Mouse (Mus musculus) gastrocnemius, adult 2 months (tissue): ENCODE data around the gene Abcc1. TPM values are rescaled to one million over a fixed set of nuclear protein-coding genes. Genes with fewer than 3 reads are reported as not detected.
A peak's percentile ranks its signal among the peaks of the same experiment; 100 is the strongest.

ENCODE experiments used
- DNase-seq: peaks from one replicate; pipeline ENCODE4 v3.0.0; 2022
- H3K27ac ChIP-seq: fragments of 200-600 bp; 2 replicates; pipeline ENCODE4 v1.8.1; 2022; ENCODE audit warnings: mild to moderate bottlenecking
- H3K4me3 ChIP-seq: fragments of 200-600 bp; 2 replicates; pipeline ENCODE4 v1.8.1; 2022; ENCODE audit warnings: mild to moderate bottlenecking, moderate library complexity
- CTCF ChIP-seq: fragments of 200-600 bp; IDR thresholded peaks from 2 replicates; pipeline ENCODE4 v1.8.1; 2022; ENCODE audit warnings: antibody characterized with exemption, mild to moderate bottlenecking, moderate library complexity
- intact Hi-C: fragments of 180-260 bp; cut with DNase I; formaldehyde crosslinking; loops from one replicate; pipeline ENCODE4 v1.15.1; 2025
- total RNA-seq, 2 experiments: library from RNA; stranded (reverse); gene quantifications; 2 replicates each; pipeline ENCODE4 v1.2.3; 2021

Gene Abcc1
- total RNA-seq, 2 experiments from 2014 or later = 21.6 to 25.0 TPM

GRCm38 (mm10) chr16:14429371-14429770, 68.0 kb downstream of the Abcc1 start:
- Histone ChIP-seq H3K27ac (peak overlapping the region; percentile 24; the same call in 1 of the 2 replicates), H3K4me3 (no peak overlapping the region)
- no peak for DNase-seq
- intact Hi-C loops = no loop called here
- no peak for TF ChIP-seq CTCF

- intact Hi-C loops = loop anchor here (5.0 kb wide), 1 partner anchor 46 kb away; no protein-coding TSS in a partner anchor
- no peak for DNase-seq
- H3K27ac ChIP-seq = peak overlapping the region; percentile 83
- TF ChIP-seq CTCF = no peak
- no peak overlapping the region for H3K4me3 ChIP-seq
Measured at GRCm38 (mm10) chr16:14432996-14433395, 71.6 kb downstream of the Abcc1 start.

- Histone ChIP-seq H3K4me3 (no peak overlapping the region), H3K27ac (no peak overlapping the region)
- DNase-seq = no peak
- intact Hi-C loops = no loop called here
- no peak for TF ChIP-seq CTCF
Measured at GRCm38 (mm10) chr16:14435526-14435925, 74.2 kb downstream of the Abcc1 start.

DNA sequence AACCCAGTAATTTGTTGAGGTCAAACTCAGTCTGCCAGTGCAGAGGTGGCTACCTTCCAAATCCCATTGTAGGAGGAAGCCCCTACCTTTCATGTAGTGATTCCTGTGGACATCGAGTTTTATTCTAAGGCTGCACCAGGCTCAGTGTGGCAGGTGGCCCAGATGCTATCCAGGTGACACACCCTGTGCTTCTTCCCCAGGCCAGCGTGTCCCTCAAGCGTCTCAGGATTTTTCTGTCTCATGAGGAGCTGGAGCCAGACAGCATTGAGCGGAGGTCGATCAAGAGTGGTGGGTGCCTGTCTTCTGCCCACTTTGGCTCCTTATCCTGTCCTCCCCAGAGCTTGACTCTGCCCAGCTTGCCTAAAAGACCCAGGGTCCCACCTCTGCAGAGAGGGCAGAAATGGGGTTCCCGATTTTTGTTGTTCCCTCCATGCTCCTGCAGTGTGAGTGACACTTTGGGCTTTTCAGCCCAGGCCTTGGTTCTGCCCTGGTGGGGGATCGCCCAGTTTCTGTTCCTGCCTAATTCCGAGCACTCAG, 76.2 kb downstream of the Abcc1 start:
- TF ChIP-seq CTCF = no peak
- intact Hi-C loops = no loop called here

GRCm38 (mm10) chr16:14438561-14438960, 77.2 kb downstream of the Abcc1 start:
- no peak for DNase-seq
- TF ChIP-seq CTCF = no peak
- intact Hi-C loops = no loop called here
- H3K27ac ChIP-seq = no peak overlapping the region
- no peak overlapping the region for H3K4me3 ChIP-seq

More for the DNA sequence above, 76.2 kb downstream of the Abcc1 start:
- Histone ChIP-seq H3K27ac (no peak overlapping the region), H3K4me3 (no peak overlapping the region)
- DNase-seq = no peak

GRCm38 (mm10) chr16:14439081-14439480, 77.7 kb downstream of the Abcc1 start:
- no peak for TF ChIP-seq CTCF
- Histone ChIP-seq H3K27ac (no peak overlapping the region), H3K4me3 (no peak overlapping the region)
- intact Hi-C loops = no loop called here
- DNase-seq = no peak

GRCm38 (mm10) chr16:14439801-14440614, 78.7 kb downstream of the Abcc1 start:
- DNase-seq = no peak
- intact Hi-C loops = no loop called here
- Histone ChIP-seq H3K4me3 (no peak overlapping the region), H3K27ac (no peak overlapping the region)
- TF ChIP-seq CTCF = no peak

- intact Hi-C loops = no loop called here
- DNase-seq = peak; percentile 54
- no peak for TF ChIP-seq CTCF
- no peak overlapping the region for H3K4me3 ChIP-seq
- peak overlapping the region; percentile 89 for H3K27ac ChIP-seq
Measured at GRCm38 (mm10) chr16:14444059-14444855, 82.9 kb downstream of the Abcc1 start.

- peak; percentile 62 for TF ChIP-seq CTCF
- intact Hi-C loops = loop anchor here (1.0 kb wide), 2 partner anchors 128 to 208 kb away; partner anchors contain the start of gene Fopnl
- Histone ChIP-seq H3K4me3 (peak overlapping the region; percentile 23; the same call in 1 of the 2 replicates), H3K27ac (peak overlapping the region; percentile 89)
- DNase-seq = peak; percentile 70
Measured at GRCm38 (mm10) chr16:14445197-14445596, 83.8 kb downstream of the Abcc1 start.

DNA sequence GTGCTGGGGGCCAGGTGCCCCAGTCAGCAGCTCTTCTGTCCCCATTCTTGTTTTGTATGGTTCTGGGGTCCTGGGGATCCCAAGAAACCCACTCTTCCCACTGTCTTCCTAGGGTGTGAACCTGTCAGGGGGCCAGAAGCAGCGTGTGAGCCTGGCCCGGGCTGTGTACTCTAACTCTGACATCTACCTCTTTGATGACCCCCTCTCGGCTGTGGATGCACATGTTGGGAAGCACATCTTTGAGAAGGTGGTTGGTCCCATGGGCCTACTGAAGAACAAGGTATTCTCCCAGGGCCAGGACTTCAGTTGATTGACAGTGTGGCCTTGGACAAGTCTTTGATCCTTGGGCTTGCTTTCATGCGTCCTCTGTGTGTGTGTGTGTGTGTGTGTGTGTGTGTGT, 86.0 kb downstream of the Abcc1 start:
- no peak for TF ChIP-seq CTCF
- Histone ChIP-seq H3K27ac (no peak overlapping the region; the same call in 1 of the 2 replicates), H3K4me3 (no peak overlapping the region)
- intact Hi-C loops = no loop called here
- DNase-seq = no peak

DNA sequence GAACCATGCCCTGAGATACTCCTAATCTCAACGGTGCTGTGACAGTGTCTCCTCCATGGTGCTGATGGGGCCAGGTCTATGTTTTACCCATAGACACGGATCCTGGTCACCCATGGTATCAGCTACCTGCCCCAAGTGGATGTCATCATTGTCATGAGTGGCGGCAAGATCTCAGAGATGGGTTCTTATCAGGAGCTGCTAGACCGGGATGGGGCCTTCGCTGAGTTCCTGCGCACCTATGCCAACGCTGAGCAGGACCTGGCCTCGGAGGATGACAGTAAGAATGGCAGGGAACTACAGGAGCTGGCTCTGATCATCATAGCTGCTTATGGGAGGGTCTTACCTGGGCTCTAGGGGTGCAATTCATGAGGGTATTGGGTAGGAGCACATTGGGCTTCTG, 86.9 kb downstream of the Abcc1 start:
- DNase-seq = no peak
- TF ChIP-seq CTCF = no peak
- intact Hi-C loops = no loop called here
- Histone ChIP-seq H3K27ac (no peak overlapping the region), H3K4me3 (no peak overlapping the region)

GRCm38 (mm10) chr16:14449861-14450260, 88.5 kb downstream of the Abcc1 start:
- TF ChIP-seq CTCF = no peak
- intact Hi-C loops = no loop called here

More at GRCm38 (mm10) chr16:14449861-14450260, 88.5 kb downstream of the Abcc1 start:
- Histone ChIP-seq H3K27ac (no peak overlapping the region), H3K4me3 (no peak overlapping the region)
- no peak for DNase-seq
